Mouse (Mus musculus) megakaryocyte progenitor cell, adult 5-6 weeks (primary cell): Measurements from ENCODE around the gene Il10. TPM values are rescaled to one million over a fixed set of nuclear protein-coding genes. Genes with fewer than 3 reads are reported as not detected.

Experiments used
- ATAC-seq: replicated peaks from 2 replicates; pipeline ENCODE4 v1.8.0; 2016; ENCODE audit warnings: mild to moderate bottlenecking, moderate TSS enrichment, inconsistent platforms; ENCODE audit not compliant: poor library complexity
- total RNA-seq, 2 experiments: library from RNA; stranded (forward) in 1 of 2; stranded (reverse) in 1 of 2; fragments of 157-497, 149-512 nt in 1 of 2; fragments of 200-1000 nt in 1 of 2; gene quantifications; 2 replicates each; pipeline versions ENCODE4 v1.2.3 to v1.2.4; 2015 to 2017

The Il10 gene
- total RNA-seq, 2 experiments from 2014 or later, result not detected

DNA sequence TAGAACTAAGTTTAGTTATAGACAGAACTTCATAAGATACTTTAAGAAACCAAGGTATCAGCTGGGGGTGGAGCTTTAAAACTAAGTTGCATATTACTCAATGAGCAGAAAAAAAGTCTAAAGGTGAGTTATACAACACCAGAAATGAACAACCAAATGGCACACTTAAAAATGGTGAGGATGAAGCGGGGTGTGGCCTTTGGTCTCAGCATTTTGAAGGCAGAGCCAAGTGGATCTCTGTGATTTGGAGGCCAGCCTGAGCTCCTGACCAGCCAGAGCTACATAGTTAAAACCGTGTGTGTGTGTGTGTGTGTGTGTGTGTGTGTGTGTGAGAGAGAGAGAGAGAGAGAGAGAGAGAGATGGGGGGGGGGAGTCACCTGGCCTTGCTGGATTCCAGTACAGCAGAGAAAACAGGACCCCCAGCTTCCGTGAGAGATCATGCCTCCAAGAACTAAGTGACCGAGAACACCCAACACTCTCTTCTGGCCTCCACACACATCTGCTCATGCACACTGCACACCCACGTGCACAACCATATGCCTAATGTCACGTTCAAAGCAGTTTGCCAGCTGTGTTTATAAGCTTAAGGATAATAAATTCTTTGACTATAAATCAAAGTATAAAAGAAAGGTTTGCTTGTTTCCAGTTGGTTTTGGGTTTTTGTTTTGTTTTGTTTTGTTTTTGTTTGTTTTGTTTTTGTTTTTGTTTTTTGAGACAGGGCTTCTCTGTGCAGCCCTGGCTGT is 28.6 kb downstream of the Il10 start:
- ATAC-seq, result no peak

DNA sequence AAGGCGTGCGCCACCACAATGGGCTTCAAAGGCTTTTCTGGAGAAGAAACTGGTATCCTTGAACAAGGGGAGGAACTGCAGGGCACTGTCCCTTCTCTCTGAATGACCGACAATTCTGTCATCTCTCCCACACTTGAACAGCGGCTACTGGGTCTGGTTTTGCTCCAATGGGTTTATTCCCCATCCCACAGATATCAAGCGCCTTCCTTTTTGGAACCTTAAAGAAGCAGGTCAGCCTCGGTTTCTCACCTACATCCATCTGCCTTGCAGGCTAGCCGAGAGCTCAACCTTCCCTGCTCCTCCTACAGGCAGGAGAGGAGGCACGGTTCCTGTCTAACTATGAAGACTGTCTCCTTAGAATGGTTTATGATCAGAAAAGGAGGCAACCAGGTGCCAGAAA is 29.3 kb downstream of the Il10 start:
- no peak for ATAC-seq

DNA sequence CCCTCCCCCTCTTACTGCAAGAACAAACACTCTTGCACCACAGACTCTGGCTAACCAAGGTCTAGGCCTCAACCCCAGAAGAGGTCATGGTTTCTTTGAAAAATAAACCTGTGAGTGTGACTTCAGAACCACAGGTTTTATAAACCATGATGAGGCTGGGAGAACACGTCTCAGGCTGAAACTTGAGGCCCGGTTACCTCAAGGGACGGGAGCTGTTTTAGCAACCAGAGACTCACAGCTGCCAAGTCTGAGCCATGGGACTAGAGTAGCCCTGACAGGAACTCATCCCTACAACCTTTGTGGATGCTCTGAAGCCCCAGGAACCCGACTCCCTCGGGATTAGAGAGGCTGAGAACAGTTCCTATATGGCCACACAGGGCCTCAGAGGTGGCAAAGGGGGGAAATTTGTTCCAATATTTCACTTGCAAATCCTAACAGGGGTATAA is 29.7 kb downstream of the Il10 start:
- ATAC-seq, result no peak

DNA sequence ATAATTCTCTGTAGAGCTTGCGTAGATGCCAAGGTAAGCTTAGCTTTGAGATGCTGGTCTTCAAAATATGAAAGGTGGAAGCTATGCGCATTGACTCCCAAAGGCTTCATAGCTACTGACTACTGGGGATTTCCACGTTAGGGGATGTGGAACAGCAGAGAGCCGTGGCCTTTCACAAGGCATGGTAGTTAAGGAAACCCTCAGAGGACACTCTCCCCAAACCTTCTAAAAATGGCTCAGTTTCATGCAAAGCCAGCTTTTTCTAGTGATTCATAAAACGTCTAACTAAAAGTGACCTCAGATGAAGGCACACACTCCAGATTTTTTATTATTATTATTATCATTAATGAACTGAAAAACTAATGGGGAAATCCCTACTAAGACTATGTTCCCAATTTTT is 30.4 kb downstream of the Il10 start:
- ATAC-seq, result no peak

DNA sequence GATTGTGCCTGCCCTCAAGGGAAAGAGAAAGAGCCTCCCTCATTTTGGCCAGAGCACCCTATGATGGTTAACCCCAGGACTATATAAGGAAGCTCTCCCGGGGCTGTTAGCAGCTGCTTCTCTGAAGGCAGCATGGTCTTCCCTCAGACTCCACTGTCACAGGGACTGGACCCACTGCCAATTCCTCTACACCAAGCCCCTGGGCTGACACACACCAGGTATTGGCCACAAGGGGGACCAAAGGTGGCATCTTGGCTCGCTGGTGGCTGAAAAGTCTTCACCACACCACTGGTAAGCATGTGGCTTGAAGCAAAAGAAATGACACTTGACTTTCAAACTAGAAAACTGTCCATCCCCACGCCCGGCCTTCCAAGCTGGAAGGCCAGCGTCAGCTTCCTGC is 31.0 kb downstream of the Il10 start:
- ATAC-seq, result no peak

DNA sequence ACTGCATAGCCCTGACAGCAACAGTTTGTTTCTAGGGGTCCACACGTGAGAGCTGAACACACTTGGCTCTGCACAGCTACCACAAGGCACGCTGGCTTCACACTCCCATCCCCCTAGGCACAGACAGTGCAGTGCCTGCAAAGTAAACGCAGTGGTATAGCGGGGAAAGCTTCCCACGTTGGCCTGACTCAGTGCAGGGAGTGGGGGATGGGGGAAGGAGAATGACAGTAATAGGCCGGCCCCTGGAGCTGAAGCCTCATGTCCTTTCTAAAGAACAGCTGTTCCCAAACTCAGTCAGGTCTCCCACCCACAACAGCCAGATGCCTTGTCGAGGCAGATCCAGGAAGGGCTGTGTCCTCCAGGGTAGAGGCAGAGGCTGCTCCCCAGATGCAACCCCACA is 31.4 kb downstream of the Il10 start:
- ATAC-seq, result no peak

DNA sequence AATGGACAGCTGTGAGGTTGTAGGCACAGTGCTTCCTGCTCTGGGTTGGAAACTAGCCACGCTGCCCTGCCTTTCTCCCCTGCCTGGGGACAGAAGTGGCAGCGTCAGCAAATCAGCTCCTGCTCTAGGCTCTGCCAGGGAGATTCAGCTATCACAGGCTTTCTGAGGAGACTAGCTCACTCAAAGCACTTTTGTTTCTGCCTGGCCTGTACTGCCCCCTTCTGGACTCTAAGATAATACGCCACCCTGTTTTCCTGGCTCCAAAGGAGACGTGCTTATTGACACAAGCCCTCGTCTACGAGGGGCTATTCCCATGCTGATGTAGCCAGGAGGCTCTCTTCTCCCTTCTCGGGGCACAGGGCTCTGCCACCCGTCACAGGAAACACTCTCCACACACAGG is 33.6 kb downstream of the Il10 start:
- ATAC-seq, result peak; percentile 81

DNA sequence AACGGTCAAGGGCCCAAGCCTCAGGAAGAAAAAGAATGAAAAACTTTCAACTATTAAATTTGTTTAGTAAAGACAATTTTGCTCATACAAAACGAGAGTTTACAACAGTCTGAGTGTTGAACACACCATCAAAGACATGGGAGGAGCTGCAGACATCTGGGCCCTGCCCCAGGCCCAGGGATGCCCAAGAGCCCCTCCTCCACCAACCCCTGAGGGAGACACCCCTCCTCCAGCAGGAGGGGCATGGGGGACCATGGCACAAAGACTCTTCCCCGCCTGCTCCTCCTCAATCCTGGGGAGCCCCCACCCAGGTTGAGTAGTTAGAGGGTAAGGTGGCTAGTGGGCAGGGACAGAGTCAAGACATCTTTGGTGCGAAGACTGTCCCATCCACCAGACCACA is 34.0 kb downstream of the Il10 start:
- ATAC-seq, result no peak

DNA sequence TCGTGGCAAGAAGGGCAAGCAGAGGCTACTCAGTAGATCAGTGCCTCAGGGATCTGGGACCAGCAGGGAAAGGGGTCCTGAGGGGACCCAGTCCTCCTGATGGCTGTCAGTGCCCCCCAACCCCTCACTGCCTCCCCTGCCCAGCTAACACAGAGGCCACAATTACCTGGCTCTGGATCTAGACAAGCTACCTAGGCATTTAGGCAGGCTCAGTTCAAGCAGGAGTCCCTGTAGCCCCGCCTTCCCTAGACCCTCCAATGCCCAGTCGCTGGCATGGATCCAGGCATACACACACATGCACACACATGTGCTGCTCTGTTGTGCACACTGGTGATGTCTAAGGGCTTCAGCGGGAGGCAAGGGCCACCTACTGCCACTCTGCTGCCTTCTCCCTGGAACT is 34.6 kb downstream of the Il10 start:
- ATAC-seq, result no peak

DNA sequence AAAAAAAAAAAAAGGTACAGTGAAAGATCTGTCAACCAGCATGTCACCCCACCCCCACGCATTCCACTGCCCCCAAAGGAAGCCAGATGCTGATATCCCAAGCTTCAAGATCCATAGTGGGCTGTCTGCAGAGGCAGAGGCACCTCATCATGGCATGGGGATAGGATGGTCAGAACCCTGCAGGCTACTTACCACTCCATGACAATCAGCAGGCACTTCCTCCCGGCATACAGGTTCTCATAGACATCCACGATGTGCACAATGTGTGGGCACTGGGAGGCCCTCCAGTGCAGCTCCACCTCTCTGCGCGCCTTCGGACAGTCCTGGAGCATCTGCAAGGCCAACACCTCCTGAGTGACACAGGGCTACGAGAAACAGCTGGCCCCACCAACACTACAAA is 38.8 kb downstream of the Il10 start:
- ATAC-seq, result no peak

DNA sequence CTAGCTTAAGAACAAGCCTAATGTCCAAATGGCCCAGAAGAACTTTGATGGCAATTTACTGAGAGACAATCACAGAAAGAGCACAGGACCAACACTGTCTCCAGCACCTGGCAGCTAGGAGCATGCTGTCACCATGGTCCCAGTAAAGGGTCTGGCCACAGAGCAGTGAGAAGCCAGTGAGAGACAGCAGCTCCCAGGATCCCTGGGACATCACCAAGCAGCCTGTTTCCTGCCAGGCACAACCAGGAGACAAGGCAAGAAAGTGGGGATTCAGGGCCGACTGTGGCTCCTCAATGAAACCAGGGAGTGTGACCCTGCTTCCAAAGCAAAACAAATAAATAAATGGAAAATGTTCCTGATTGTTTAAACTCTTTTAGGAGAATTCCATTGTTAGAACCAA is 39.8 kb downstream of the Il10 start:
- no peak for ATAC-seq

DNA sequence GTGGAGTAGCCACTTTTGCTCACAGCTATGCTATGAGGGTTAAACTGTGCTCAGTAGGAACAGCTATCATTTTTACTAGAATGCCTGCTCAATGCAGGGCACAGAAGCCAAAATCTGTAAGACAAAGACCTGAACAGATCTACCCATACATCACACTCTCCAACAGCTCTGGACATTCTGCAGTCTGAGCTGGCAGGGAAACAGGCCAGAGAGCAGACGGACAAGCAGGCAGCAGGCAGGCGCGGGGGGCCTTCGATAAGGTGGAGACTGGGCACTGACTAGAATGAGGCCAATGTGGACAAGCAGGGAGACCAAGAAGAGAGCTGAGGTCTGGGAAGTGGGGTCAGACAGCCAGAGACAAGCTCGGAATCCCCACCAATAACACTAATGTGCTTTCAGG is 40.2 kb downstream of the Il10 start:
- ATAC-seq, result no peak

DNA sequence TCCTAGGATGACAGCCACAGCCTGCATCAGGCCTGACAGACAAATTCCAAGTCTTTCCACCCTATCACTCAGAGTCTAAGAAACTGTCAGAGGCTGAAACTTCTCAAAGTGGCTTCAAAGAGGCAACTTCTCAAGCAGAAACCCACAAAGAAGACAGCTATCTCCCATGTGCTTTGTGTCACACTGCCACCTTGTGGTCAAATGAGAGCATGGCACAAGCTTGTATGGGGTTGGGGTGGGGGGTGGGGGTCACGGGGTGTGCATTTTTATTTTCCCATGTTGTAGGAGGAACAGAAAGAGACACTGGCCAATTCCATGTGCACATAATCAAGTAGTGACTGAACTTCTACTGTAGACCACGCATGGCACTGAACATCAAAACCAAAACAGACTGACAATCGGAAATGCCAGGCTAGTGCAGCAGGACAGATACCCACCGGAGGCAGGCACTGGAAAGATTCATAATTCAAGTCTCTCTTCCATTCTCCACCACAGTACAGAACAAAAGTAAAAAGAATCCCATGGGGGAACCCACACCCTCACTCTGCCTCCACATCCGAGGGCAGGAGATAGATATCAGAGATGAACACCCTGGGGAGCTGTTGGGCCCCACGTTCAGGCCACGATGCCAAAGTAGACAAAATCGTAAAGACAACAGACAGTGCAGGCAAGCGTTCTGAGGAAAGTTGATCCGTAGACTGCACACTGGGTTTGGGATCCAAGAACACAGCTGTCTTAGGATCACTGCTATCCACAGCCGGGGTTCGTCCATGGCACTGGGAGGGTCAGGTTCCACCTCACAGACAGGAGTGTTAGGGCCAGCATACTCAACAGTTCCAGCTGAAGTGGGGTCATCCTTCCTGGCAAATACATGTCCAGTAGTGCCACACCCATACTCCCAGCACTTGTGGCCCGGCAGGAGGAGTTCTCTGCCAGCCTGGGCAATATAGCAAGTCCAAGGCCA is 40.9 kb downstream of the Il10 start:
- peak; percentile 66 for ATAC-seq

DNA sequence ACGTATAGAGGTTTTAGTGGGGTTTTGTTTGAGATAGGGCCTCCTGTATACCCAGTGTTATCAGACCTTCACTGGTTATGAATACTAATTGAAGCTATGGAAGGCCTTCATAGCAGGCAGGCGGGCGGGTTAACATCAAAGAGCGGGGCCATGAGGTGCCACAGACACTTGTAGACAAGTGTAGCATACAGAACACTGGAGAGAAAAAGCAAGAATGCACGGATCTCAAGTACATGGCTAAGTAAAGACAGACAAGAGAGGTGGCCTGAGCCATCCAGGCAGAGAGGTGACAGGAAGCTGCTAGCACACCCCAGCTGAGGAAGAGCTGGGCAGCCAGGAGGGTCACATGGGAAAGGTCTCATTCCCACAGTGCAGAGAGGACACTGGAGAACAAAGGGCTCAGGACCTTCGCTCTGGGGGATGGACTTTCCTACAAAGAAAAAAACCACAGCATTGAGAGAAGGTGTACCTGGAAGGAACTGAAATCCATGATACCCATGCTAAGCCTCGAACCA is 42.2 kb downstream of the Il10 start:
- ATAC-seq, result no peak

DNA sequence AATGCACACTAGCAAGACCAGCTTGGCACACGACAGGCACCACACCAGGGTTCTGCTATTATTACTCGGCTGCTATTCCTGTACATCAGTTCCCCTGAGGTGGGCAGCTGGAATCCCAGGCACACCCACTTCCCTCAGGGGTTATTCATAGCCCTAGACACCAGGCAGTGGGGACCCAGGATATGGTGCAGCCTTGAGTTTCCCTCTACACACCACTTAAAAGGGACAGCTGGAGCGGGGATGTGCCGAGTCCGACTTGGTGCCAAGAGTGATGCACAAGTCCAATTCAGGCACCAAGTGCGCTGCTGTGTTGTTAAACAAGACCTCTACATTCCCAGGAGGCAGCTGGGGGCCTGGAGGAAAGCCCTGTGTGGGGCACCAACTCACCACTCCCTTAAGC is 43.2 kb downstream of the Il10 start:
- no peak for ATAC-seq

DNA sequence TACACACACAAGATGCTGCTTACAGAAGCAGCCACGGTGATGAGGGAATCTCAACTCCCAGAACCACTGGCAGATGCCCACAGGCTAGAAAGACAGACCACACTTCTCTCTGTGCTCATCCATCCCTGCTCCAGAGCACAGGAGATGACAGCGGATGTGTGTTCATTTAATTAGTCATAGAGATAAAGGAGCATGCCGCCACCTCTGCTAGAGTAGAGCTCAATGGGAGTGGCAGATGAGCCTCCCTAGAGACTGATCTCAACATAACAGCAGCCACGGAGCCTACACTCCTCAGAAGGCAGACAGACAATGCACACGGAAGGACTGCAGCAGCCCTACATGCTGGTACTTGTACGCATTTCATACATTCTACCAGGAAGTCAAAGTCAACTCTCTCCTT is 44.6 kb downstream of the Il10 start:
- ATAC-seq, result peak; percentile 12; the same call in 1 of the 2 replicates

DNA sequence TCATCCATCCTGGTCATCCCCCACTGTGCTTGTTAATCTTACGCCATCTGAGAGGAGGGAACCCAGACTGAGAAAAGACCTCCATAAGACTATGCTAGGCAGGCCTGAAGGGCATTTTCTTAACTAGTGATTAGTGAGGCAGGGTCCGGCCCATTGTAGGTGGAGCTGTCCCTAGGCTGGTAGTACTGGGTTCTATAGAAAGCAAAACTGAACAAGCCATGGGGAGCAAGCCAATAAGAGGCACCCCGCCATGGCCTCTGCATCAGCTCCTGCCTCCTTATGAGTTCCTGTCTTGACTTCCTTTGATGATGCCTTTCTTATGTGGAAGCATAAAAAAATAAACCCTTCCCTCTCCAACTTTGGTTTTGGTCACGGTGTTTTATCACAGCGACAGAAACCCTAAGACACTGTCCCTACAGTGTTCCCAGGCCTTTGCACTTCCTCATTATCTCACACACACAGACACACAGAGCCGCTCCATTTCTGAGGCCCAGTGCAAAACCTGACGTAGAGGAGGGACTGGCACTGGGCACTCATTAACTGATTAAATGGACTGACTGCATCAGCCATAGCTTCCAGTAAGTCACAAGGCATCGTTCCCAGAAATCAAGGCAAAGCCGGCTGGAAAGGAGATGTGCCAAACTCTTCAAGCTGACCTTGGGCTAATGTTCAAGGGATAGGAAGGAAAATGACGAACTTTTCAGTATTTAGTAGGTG is 48.5 kb downstream of the Il10 start:
- peak; percentile 89 for ATAC-seq

DNA sequence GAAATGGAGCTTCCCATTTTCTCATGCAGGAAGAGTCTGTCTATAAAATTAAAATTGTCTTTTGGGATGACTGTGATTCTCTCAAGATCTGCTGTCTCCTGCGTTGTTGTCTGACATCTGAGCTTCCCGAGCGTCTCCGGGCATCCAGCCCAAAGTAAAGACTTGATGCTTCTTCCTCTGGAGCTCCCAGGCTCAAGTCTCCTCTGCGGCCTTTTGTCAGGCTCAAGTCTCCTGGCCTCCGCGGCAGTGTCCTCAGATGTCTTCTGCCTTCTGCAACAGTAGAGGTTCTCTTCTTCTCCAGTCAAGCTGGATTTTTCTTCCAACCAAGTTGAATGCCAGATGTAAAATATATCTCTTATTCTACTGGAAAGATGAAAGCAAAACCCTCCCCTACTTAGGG is 49.4 kb downstream of the Il10 start:
- no peak for ATAC-seq

DNA sequence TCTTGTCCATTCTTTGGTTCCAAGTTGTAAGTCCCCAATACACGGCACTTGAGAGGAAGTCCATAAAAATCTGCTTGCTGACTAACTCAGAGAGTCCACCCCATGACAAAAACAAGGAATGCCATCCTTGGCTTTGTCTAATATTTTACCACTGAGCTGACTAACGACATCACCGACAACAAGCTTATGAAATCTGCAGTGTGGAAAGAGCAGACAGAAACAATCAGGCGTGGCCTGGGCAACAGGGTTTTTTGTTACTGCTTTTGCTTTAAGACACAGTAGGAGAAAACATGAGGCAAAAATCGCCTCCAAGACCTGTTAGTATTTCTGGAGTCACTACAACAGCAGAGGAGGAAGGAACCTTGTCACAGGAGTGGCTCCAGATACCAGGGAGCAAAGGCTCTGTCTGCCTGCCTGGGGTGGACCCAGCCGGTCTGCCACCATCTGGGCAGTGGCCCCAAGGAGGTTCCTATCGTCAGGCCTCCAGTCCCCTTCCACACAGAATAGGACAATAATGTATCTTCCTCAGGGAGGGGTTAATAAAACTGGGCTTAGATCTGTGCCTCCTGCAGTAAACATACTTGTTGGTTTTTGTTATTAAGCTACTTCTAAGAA is 52.8 kb downstream of the Il10 start:
- ATAC-seq, result no peak

DNA sequence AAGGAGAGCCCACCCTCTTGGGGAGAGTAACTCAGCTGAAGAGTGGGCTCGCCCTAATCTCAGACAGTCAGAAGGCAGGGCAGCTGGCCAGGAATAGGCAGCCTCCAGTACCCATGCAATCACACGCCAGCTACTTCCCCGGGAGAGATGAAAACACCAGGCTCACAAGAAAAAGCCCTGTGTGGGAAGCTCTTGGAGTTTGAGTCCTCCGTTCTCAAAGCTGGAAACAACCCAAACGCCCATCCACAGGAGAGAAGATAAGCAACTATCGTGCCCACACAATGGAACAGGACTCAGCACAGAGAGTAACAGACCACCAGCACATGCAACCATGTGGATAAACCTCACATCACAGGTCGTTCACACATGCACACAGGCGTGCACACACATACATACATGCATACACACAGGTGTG is 54.9 kb downstream of the Il10 start:
- ATAC-seq, result peak; percentile 61
